Mouse (Mus musculus) layer of hippocampus, adult 9-10 months (tissue): ENCODE data around the gene Lin7b.

Experiments
- DNase-seq: peaks from one replicate; pipeline ENCODE4 v3.0.0; 2022; ENCODE audit warnings: low spot score

Gene Lin7b

DNA sequence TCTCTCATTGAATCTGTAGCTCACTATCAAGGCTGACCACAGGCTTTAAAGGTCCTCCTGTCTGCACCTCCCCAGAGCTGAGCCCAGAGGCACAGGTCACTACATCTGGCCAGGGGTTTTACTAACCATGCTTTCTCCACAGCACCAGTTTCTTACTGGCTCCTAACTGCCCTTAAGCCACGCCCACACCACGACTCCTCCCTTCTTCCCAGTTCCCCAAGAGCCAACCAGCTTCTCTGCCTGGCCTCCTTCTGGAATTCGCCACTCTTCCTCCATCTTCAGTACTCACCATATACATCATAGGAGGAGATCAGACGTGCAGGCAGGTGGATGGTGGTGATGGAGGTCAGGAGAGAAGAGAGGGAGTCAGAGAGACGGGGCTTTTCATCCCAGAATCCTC is 17.3 kb downstream of the Lin7b start:
- DNase-seq: no peak

DNA sequence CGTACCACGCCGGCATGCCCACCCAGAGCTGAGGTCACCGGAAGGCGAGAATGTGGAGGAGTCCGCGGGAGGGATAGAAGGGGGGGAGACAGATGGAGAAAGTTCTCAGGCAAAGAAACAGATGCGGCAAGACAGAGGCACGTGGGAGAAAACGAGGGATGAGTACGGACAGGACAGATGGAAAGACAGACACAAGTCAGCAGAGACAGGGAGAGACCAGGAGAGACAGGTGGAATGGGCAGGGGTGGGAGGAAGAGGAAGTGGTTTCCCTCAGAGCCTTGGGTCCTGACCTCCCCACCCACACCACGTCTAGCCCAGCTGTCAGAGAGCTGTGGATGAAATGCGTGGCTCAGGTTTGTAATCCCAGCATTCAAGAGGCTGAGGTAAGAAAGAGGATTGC is 23.5 kb downstream of the Lin7b start:
- no peak for DNase-seq

DNA sequence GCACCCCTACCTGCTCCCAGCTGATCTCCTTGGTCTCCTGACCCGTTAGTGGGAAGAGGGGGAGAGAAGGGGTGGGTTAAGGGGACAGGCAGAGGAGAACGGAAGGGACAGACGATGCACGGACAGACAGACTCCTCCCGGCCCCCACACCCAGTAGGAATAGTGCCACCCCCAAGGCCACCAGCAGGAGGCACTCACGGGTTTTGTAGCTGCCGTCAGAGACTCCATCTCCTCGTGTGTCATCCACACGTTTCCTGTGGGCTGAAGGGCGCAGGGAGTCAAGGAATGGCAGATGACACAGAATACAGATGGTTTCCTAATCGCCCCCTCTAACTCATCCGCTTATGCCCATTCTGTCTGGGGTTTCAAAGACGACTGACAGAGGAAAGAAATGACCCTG is 26.8 kb downstream of the Lin7b start:
- DNase-seq: no peak

DNA sequence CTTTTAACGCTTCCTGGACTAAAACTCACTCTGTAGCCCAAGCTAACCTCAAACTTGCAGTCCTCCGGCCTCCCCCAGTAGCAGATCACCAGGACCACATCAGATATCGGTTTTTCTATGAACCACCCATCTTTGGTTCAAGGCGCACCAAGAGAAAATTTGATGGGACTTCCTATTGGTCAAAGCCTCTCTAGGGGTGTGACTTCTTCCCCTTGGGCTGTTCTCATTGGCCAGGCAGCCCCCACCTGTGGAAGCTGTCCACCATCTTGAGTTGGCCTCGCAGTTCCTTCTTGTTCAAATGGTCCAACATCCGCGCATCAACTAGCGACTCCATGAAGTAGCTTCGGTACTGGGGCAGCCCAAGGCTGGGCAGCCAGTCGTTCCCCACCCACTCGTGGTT is 28.3 kb downstream of the Lin7b start:
- no peak for DNase-seq

DNA sequence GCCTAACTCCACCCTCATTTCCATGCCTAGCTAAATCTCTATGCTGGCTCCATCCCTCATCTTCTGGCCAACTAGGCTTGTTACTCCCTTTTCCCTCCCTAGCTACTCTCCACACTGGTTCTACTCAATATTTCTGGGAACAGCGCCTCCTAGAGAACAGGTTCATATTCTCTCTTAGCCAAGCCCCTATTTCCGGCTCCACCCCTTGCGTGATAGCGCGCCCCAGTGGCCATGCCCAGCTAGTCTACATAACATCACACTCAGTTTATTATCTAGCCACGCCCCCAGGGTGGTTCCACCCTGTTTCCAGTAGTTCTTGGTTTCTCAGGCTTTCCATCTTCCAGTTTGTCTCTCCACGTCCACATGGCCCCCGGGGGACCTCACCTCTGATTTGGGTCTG is 29.1 kb downstream of the Lin7b start:
- peak; percentile 82 for DNase-seq

DNA sequence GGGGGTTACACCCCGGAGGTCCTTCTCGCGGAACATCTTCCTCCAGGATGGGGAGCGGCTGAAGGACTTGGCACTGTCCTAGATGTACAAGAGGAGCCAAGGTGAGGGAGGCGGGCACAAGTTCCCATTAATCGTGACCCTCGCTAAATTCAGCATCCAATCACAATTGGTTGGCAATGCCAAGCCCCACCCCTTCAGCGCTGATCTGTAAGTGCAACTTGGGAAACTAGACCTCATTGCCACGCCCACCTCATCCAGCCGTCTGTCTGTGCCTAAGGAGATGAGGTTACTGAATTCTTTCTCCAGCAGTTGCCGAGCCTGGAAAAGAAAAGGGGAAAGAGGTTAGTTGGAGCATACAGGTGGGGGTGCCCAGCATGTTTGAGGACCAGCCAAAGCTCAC is 29.7 kb downstream of the Lin7b start:
- DNase-seq: no peak

DNA sequence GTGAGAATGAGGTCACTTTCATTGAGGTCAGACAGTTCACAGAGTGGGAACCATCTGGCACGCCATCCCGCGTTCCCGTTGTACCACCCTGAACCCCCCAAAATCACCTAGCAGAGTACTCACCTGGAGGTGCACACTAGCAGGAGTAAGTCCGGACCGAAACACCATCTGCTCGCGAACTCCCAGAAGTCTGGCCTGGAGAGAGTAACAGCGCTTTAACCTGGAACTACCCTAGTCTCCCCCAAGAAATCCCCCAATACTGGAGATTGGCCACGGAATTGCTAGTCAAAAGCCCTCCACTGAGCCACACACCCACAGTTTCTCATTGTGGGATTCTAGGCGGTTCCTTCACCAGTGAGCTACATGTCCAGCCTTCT is 30.3 kb downstream of the Lin7b start:
- no peak for DNase-seq

DNA sequence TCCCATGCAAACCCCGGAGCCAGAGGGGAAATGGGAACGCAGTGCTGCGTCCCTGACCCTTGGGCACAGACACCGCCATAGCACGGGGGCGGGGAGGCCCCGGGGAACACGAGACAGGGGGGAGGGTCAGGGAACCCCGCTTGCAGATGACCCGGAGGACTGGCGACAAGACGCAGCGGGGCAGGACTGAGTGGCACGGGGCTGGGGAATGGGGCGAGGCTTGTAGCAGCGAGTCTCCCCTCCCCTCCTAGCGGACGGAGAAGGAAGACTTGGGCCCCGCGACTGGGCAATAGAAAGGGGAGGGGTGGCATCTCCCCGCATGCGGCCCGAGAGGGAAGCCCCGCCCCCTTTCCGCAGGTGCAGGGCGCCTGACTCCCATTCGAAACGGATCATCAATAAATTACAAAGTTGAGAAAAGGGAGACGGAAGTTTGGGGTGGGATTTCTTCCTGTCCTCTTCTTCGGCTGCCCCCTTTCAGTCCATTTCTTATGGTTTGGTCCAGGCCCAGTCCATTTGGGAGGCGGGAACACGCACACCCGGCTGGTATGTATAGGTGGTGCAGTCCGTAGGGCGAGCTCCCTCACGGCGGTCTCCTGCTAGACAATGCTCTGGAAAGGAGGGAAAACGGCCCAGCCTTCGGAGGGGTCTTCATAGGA is 30.8 kb downstream of the Lin7b start:
- DNase-seq: no peak

DNA sequence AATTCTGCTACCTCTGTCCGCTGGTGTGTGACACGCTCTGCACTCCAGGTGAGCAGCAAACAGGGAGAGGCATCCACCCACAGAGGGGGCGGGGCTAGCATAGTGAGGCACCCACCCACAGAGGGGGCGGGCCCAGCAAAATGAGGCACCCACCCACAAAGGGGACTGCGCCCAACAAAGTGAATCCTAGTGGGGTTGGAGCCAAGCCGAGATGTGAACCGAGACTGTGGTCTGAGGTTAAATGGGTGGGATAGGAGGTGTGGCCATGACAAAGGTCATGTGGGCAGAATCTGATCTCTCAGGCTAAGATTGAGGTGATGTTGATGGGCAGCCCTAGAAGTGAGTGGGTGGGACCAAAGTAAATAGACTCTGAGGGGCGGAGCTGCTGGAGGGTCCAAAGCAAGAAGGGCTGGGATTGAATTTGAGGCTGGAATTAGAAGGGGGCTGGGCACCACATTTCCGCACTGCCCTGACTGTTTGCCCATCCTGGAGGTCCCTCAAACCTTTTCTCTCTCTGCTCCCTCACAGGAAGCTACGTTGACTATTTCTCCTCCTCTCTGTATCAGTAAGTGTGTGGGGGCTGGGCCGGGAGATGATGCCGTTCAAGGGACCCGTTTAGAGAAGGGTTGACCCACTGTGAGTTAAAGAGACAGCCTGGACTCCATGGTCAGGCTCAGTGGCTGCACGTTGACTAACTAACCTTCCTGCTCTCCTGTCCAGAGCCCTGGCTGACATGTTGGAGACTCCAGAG is 32.0 kb downstream of the Lin7b start:
- DNase-seq: no peak

DNA sequence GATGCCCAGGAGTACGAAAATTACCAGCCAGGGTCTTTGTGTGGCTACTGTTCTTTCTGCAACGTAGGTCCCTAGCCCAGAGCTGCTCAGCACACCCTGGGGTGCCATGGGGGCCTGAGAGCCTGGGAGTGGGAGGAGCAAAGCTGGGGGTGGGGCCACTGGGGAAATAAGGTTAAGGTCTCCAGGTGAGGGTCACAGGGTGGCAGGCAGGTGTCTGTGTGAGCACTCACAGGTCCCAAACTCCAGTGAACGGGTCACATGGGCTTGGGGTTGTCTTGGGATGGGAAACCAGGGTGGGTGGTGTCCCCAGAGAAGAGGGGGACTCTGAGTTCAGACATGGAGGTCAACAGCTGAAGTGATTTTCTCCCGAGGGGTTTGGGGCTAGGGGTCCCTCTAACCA is 32.9 kb downstream of the Lin7b start:
- no peak for DNase-seq

DNA sequence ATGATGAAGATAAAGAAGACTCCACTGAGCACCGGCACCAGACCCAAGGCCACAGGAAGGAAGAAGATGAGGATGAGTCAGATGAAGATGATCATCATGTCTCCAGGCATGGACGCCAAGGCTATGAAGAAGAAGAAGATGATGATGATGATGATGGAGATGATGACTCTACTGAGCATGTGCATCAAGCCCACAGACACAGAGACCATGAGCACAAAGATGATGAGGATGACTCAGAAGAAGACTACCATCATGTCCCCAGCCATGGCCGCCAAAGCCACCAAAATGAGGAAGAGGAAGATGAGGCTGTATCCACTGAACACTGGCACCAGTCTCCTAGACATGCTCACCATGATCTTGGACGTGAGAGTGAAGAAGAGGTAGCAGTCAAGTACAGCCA is 34.1 kb downstream of the Lin7b start:
- DNase-seq: no peak

DNA sequence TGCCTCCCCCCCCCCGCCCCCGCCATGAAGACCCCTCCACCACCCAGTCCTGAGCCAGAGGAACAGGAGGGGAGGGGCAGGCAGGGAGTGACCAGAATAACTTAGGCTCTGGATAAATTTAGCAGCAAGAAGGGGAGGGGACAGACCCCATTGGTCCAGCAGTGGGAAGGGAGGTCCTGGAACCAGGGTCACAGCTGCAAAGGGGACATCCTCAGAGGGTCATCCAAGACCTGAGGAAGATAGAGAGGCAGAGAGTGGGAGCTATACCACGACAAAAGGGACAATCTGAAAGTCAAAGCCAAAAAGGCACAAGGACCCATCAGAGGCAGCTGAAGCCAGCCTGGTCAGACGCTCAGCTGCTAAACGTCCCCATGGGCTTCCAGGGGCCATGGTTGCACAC is 35.3 kb downstream of the Lin7b start, which contains the start of gene Hrc:
Gene Hrc, plus strand, starts transcription at position 235 of the 400 bp plus-strand sequence.
- no peak for DNase-seq

DNA sequence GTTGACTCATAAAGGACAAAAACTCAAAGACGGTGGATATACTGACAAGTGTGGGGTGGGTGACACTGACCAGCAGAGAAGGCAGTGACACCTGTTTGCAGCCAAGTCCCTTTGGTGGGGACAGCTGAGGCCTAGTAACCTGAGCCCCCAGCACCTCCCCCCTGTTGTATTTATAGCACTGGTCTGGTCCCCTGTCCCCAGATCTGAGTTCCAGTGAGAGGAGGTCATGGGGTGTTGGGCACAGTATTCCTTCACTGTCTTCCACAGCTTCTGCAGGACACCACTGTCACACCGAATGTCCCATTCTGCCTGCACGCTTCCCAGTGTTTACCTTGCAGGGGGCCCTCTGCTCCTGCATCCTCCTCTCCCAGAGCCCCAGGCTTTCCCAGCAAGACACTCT is 35.8 kb downstream of the Lin7b start:
- DNase-seq: no peak

DNA sequence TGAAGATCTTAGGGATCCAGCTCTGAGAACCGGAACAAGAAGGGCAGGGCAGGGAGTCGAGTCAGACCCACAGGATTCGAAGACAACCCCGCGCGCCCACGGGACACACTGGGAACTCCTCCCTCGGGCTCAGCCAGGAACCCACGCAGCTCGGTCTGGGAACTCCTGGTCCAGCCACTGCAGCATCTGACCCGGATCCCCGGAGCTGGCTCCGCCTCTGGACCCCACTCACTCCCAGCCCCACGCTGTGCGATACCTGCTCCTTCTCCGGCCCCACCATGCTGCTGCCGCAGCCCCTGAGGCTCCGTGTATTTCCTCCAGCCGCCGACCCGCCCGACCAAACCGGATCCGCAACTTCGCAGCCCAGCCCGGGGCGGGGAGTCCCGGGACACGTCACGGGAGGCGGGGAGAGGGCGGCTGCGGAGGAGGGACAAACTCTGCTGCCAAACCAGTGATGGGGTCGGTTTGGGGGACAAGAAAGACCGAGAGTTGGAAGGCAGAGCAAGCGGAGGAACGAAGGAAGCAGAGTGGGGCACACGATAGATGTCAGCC is 36.9 kb downstream of the Lin7b start, which contains the start of gene Trpm4:
Gene Trpm4, minus strand, starts transcription at position 350 of the 552 bp plus-strand sequence.
- DNase-seq: no peak

DNA sequence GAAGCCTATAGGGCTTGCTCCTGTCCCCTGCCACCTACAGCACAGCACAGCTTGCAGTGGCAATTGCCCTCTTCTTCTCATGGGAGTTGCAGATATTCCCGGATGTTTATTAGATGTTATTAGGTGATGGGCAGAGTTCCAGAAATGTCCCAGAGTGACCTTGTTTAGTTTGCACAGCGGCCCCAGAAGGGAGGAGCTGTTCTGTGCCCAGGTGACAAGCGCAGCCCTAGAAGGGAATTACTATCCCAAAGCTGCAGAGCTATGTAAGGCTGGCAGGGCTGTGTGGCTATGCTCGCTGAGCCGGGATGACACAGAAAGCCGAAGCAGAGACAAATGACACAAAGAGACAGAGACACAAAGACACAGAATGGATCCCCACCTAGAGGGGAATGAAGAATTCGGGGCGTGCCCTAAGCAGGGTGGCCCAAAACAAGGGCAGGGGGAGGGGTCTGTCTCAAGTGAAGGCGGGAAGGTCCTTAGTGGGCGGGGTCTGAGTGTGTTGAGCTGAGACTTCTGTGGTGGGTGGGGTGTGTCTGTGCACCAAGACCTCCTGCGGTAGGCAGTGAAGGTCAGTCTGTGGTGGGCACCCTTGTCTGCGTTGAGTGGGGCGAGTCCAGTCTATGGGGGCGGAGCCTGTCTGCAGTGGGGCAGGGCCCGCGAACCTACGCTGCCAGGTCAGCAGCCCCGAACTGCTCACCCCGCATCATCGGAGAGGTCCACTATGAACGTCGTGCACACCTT is 37.5 kb downstream of the Lin7b start:
- no peak for DNase-seq

DNA sequence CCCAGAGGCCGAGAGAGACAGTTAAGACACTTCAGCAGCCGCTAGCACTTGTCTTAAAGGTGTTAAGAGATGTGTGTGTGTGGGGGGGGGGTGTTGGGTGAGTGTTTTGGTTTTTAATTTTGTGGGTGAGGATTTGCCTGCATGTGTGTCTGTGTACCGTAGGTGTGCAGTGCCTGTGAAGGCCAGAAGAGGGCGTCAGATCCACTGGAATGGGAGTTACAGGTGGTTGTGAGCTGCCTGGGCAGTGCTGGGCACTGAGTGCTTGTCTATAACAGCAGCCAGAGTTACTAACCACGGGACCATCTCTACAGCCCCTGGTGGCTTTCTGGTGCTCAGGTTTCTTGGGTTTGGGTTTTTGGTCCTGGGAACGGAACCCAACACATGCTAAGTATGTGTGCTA is 38.9 kb downstream of the Lin7b start:
- DNase-seq: no peak

DNA sequence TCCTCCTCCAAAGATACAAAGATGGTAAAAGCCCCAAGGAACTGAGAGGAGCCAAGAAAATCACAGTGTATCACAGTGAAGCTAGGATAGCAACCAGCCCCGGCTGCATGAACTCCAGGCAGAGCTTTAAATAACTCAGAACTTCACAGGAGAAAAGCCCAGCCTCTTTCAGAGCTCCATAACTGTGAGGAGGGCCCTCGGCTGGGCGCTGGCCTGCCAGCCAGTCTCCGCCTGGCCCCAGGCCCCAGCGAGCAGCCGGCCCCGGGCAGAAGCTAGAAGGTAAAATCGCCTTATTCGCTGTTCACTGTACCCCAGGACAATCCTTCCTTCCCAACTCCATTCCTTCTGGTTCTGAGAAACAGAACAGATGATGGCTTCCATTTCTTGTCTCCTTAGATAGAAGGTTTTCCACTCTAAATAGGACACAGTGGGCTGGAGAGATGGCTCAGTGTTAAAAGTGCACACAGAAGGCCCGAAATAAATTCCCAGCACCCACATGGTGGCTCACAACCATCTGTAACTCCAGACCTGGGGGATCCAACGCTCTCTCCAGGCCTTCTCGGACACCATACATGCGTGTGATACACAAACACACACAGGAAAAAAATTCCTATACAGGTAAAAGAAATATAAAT is 41.4 kb downstream of the Lin7b start:
- no peak for DNase-seq

DNA sequence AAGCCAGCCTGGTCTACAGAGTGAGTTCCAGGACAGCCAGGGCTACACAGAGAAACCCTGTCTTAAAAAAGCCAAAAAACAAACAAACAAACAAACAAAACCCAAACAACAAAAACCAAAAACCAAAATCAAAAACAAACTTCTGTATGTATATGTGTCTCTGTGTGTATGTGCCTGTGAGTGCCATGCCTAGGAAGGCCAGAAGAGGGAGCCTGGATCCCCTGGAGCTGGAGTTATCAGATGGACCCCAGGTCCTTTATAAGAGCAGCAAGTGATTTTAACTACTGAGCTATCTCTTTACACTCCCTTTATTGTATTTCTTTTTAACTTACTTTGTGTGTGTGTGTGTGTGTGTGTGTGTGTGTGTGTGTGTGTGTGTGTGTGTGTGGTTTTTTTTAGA is 44.6 kb downstream of the Lin7b start:
- DNase-seq: no peak

DNA sequence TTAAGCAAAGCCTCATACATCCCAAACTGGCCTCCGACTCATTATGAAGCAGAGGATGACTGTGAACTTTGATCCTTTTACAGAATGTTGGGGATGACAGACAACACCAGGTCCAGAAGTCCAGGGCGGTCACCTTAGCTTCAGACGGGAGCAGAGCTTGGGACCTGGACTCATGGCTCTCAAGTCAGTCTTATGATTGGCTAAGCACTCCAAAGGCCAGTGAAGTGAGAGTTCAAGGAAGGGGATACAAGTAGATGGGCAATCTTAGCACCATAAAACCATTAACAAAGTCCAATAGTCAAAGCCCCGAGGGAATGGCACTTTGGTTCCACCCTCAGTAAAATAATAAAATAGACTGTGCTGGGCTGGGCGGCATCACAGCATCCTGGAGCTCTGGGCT is 47.3 kb downstream of the Lin7b start:
- DNase-seq: no peak

DNA sequence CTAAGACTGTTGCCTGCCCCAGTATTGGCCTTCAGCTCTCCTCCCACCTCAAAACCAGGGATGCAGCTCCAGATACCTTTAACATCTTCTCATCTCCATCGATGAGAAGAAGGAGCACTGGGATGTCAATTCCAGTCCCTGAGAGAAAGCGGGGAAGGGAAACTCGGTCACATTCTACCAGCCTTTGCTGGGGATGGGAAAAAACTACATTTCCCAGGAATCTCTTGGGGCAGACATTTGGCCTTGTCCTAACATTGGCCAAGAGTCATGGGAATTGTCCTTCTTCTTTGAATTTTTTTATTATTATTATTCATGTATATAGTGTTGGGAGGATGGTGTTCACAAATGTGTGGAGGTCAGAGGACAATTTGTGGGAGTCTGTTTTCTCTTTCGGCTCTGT is 48.1 kb downstream of the Lin7b start:
- no peak for DNase-seq
